Mouse (Mus musculus): ENCODE measurements around the gene Cadm1. TPM values are rescaled to one million over a fixed set of nuclear protein-coding genes. Genes with fewer than 3 reads are reported as not detected.

Cadm1 gene
- polyA plus RNA-seq, 1 experiment from 2014 or later = 96.0 TPM

DNA sequence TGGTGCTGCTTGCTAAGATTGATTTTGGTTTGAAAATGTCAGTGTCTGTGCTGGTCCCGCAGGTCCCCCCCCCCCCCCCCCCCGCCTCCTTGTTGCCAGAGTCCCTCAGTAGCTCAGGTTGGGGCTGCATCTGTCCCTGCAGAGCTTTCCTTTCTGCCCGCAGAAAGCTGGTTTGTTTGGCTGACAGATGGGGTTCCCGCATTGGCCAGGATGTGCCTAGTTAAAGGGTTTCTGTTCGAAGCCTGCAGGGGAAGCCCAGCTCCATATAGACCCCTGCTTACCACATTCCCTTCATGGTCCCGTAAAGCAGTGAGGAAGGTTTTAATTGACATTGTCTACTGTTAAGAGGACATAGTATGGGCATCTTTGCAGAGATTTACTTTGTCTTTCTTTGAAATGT lies 78.9 kb downstream of the Cadm1 start:
- Histone ChIP-seq H3K36me3 (ENCODE audit: control insufficient read depth, insufficient read depth, low read length) (no peaks in the 10 kb centered on the region), H3K4me2 (ENCODE audit: low read depth, low read length) (no peak overlapping the region), H3K27ac (ENCODE audit: low read length) (no peak overlapping the region), H3K9ac (ENCODE audit: low read length) (no peak overlapping the region), H3K27me3 (ENCODE audit: control insufficient read depth, insufficient read depth, low read depth, low read length) (no peaks in the 10 kb centered on the region), H3K4me3 (ENCODE audit: low read length) (no peak overlapping the region), H3K4me1 (replicated peaks; ENCODE audit: control insufficient read depth, insufficient read depth, low read length) (peaks cover 24% of the 10 kb centered on the region; the same call in 1 of the 2 replicates), H3K9me3 (ENCODE audit: control insufficient read depth, low read length) (no peaks in the 10 kb centered on the region)
- 41% methylated on average over 5 of the region's 6 CpGs for WGBS
- no peak for ATAC-seq (ENCODE audit: low read depth)

- Histone ChIP-seq H3K9ac (ENCODE audit: low read length) (no peak overlapping the region), H3K27me3 (ENCODE audit: control insufficient read depth, insufficient read depth, low read depth, low read length) (no peaks in the 10 kb centered on the region), H3K4me3 (ENCODE audit: low read length) (no peak overlapping the region), H3K27ac (ENCODE audit: low read length) (no peak overlapping the region), H3K9me3 (ENCODE audit: control insufficient read depth, low read length) (no peaks in the 10 kb centered on the region), H3K4me1 (replicated peaks; ENCODE audit: control insufficient read depth, insufficient read depth, low read length) (peaks cover 24% of the 10 kb centered on the region; the same call in 1 of the 2 replicates), H3K4me2 (ENCODE audit: low read depth, low read length) (no peak overlapping the region), H3K36me3 (ENCODE audit: control insufficient read depth, insufficient read depth, low read length) (no peaks in the 10 kb centered on the region)
- WGBS = 64% methylated on average over 4 of the region's 4 CpGs
- no peak for ATAC-seq (ENCODE audit: low read depth)
Measured at GRCm38 (mm10) chr9:47609443-47609842, 79.5 kb downstream of the Cadm1 start.

DNA sequence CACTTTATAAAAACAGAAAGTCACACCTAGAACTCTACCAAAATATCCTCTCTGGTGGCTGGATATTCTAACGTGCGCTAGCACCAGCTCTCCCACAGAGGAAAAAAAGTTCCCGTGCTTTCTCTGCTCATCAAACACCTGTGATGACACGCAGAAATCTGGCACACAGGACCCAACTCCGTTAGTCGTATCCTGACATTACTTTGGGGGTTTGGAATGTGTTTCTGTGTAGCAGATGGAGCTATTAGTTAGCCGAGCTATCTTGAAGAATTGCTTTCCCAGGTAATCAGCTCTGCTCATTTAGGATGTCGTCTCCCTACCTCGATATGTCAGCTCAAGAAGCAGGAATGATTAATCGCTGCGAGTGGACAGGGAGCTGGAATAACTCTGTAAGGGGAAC lies 80.3 kb downstream of the Cadm1 start:
- 60% methylated on average over 11 of the region's 11 CpGs for WGBS

DNA sequence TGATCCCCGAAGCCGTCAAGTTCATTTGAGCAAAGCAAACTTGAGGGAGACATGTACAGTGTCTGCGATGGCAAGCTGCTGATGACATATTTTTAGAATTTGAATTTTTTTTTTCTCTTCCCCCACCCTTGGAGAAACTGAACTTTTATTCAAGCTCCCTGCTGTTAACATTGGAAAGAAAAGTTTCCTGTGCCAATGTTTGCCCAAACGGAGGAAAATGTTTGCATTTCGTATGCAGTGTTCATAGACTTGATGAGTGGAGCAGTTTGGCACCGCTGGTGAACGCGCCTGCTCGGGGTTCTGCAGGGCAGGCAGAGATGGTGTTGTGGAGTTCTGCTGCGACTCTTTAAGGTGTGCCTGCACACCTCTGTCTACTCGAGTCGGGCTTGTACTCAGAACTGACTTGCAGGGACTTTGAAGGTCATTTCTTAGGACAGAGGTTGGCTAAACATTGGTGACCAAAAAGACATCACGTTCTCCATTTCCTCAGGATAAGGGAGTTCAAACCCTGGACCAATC lies 83.0 kb downstream of the Cadm1 start:
- Histone ChIP-seq H3K4me3 (ENCODE audit: low read length) (no peak overlapping the region), H3K27ac (ENCODE audit: low read length) (peak overlapping the region; percentile 66), H3K36me3 (ENCODE audit: control insufficient read depth, insufficient read depth, low read length) (no peaks in the 10 kb centered on the region), H3K9ac (ENCODE audit: low read length) (no peak overlapping the region), H3K27me3 (ENCODE audit: control insufficient read depth, insufficient read depth, low read depth, low read length) (no peaks in the 10 kb centered on the region), H3K4me2 (ENCODE audit: low read depth, low read length) (peak overlapping the region; percentile 12; the same call in 1 of the 2 replicates), H3K9me3 (ENCODE audit: control insufficient read depth, low read length) (no peaks in the 10 kb centered on the region), H3K4me1 (replicated peaks; ENCODE audit: control insufficient read depth, insufficient read depth, low read length) (peaks cover 28% of the 10 kb centered on the region)
- 51% methylated on average over 13 of the region's 13 CpGs for WGBS
- ATAC-seq (ENCODE audit: low read depth) = peak; percentile 78

More for the DNA sequence above, 80.3 kb downstream of the Cadm1 start:
- Histone ChIP-seq H3K9ac (ENCODE audit: low read length) (no peak overlapping the region), H3K4me1 (replicated peaks; ENCODE audit: control insufficient read depth, insufficient read depth, low read length) (peaks cover 24% of the 10 kb centered on the region; the same call in 1 of the 2 replicates), H3K4me2 (ENCODE audit: low read depth, low read length) (no peak overlapping the region), H3K36me3 (ENCODE audit: control insufficient read depth, insufficient read depth, low read length) (no peaks in the 10 kb centered on the region), H3K4me3 (ENCODE audit: low read length) (no peak overlapping the region), H3K27me3 (ENCODE audit: control insufficient read depth, insufficient read depth, low read depth, low read length) (no peaks in the 10 kb centered on the region), H3K27ac (ENCODE audit: low read length) (no peak overlapping the region), H3K9me3 (ENCODE audit: control insufficient read depth, low read length) (no peaks in the 10 kb centered on the region)
- ATAC-seq (ENCODE audit: low read depth) = no peak

GRCm38 (mm10) chr9:47615049-47615448 lies 85.1 kb downstream of the Cadm1 start:
- H3K4me3 ChIP-seq (ENCODE audit: low read length) = no peak overlapping the region
- ATAC-seq (ENCODE audit: low read depth) = no peak
- no peaks in the 10 kb centered on the region; the same call in 1 of the 2 replicates for H3K27me3 ChIP-seq (ENCODE audit: control insufficient read depth, insufficient read depth, low read depth, low read length)
- no peak overlapping the region for H3K9ac ChIP-seq (ENCODE audit: low read length)
- H3K4me1 ChIP-seq (replicated peaks; ENCODE audit: control insufficient read depth, insufficient read depth, low read length) = peaks cover 31% of the 10 kb centered on the region
- H3K27ac ChIP-seq (ENCODE audit: low read length) = no peak overlapping the region
- no peaks in the 10 kb centered on the region for H3K9me3 ChIP-seq (ENCODE audit: control insufficient read depth, low read length)
- H3K4me2 ChIP-seq (ENCODE audit: low read depth, low read length) = no peak overlapping the region
- no peaks in the 10 kb centered on the region for H3K36me3 ChIP-seq (ENCODE audit: control insufficient read depth, insufficient read depth, low read length)
- WGBS = 68% methylated on average over 6 of the region's 6 CpGs

DNA sequence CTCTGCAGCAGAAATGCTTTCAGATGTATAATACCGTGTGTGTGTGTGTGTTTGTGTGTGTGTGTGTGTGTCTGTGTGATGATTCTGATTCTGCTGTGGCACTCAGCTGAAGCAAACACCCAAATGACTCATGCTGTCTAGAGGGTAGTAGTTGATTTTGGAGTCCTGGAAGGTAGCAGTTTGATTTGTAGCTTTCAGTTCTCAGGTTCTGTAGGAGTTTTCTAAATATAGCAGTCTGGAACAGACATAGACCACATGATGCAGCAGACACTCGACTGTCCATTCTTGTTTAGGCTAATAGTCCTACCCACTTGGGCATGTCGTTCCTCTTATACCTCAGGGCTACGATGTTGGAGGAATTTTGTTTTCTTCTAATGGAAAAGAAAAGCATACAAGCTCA lies 86.4 kb downstream of the Cadm1 start:
- H3K9me3 ChIP-seq (ENCODE audit: control insufficient read depth, low read length) = no peaks in the 10 kb centered on the region
- H3K36me3 ChIP-seq (ENCODE audit: control insufficient read depth, insufficient read depth, low read length) = no peaks in the 10 kb centered on the region
- no peak overlapping the region for H3K4me2 ChIP-seq (ENCODE audit: low read depth, low read length)
- no peaks in the 10 kb centered on the region; the same call in 1 of the 2 replicates for H3K27me3 ChIP-seq (ENCODE audit: control insufficient read depth, insufficient read depth, low read depth, low read length)
- H3K27ac ChIP-seq (ENCODE audit: low read length) = no peak overlapping the region
- peaks cover 28% of the 10 kb centered on the region for H3K4me1 ChIP-seq (replicated peaks; ENCODE audit: control insufficient read depth, insufficient read depth, low read length)
- WGBS = 51% methylated on average over 4 of the region's 4 CpGs
- no peak overlapping the region for H3K9ac ChIP-seq (ENCODE audit: low read length)
- no peak overlapping the region for H3K4me3 ChIP-seq (ENCODE audit: low read length)
- no peak for ATAC-seq (ENCODE audit: low read depth)

- ATAC-seq (ENCODE audit: low read depth) = no peak
- Histone ChIP-seq H3K9me3 (ENCODE audit: control insufficient read depth, low read length) (no peaks in the 10 kb centered on the region), H3K4me1 (replicated peaks; ENCODE audit: control insufficient read depth, insufficient read depth, low read length) (peaks cover 37% of the 10 kb centered on the region), H3K9ac (ENCODE audit: low read length) (no peak overlapping the region), H3K27me3 (ENCODE audit: control insufficient read depth, insufficient read depth, low read depth, low read length) (no peaks in the 10 kb centered on the region; the same call in 1 of the 2 replicates), H3K36me3 (ENCODE audit: control insufficient read depth, insufficient read depth, low read length) (no peaks in the 10 kb centered on the region), H3K27ac (ENCODE audit: low read length) (no peak overlapping the region), H3K4me2 (ENCODE audit: low read depth, low read length) (no peak overlapping the region), H3K4me3 (ENCODE audit: low read length) (no peak overlapping the region)
- WGBS = 67% methylated on average over 8 of the region's 8 CpGs
Measured at GRCm38 (mm10) chr9:47619501-47620029, 89.6 kb downstream of the Cadm1 start.

DNA sequence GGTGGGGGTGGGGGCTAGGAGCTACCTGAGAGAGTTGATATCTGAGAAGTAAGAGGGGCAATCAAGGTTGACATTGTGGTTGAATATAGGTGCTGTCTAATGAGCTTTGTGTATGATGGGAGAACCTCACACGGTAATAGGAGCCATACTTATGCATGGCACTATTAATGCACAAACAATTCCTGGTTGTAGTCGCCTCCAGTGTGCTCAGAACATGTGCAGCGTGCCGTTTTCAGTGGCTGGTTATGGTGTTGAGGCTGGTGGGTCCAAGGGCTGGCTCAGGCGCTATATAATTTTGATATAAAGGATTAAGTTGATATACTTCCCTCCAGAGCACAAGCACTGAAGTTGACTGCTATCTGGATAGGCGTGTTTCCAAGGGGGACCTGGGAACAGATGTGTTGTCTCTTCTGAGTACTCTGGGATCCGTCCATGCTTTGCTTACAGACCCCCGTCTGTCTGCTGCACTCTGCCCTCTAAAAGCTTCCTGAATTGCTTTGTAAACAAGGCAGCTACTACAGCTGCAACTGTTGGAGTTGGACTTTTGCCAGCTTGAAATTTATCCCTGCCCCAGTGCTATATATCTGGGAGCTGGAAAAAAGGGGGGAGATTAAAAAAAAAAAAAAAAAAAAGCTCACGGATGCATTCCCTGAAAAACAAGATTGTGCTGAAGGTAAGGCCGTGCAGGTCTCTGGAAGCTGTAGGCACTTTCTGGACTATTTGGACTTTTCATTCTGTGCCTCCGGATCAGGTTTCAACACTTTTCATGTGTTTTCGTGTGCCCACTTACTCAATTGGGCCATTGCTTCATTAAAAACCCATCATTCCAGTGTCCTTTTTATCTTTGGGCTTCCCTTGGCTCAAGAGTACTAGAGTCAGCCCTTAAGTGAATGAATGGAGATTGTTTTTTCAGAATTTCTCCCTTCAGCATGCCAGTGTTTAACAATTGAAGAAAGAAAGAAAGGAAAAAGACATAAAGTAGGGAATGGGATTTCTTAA lies 93.8 kb downstream of the Cadm1 start:
- Histone ChIP-seq H3K9ac (ENCODE audit: low read length) (no peak overlapping the region), H3K4me3 (ENCODE audit: low read length) (no peak overlapping the region), H3K4me2 (ENCODE audit: low read depth, low read length) (peak overlapping the region; percentile 3), H3K4me1 (replicated peaks; ENCODE audit: control insufficient read depth, insufficient read depth, low read length) (peaks cover 35% of the 10 kb centered on the region), H3K27ac (ENCODE audit: low read length) (peak overlapping the region; percentile 81), H3K27me3 (ENCODE audit: control insufficient read depth, insufficient read depth, low read depth, low read length) (no peaks in the 10 kb centered on the region), H3K36me3 (ENCODE audit: control insufficient read depth, insufficient read depth, low read length) (no peaks in the 10 kb centered on the region), H3K9me3 (ENCODE audit: control insufficient read depth, low read length) (no peaks in the 10 kb centered on the region)
- ATAC-seq (ENCODE audit: low read depth) = peak; percentile 72
- 14% methylated on average over 12 of the region's 12 CpGs for WGBS

Data from lung, embryonic 16.5 days (tissue).